Mouse (Mus musculus): ENCODE results near the gene E130218I03Rik. TPM values are rescaled to one million over a fixed set of nuclear protein-coding genes. Genes with fewer than 3 reads are reported as not detected.
A peak's percentile ranks its signal among the peaks of the same experiment; 100 is the strongest.

Gene E130218I03Rik
- polyA plus RNA-seq, 1 experiment from 2014 or later, result 0.21 TPM

DNA sequence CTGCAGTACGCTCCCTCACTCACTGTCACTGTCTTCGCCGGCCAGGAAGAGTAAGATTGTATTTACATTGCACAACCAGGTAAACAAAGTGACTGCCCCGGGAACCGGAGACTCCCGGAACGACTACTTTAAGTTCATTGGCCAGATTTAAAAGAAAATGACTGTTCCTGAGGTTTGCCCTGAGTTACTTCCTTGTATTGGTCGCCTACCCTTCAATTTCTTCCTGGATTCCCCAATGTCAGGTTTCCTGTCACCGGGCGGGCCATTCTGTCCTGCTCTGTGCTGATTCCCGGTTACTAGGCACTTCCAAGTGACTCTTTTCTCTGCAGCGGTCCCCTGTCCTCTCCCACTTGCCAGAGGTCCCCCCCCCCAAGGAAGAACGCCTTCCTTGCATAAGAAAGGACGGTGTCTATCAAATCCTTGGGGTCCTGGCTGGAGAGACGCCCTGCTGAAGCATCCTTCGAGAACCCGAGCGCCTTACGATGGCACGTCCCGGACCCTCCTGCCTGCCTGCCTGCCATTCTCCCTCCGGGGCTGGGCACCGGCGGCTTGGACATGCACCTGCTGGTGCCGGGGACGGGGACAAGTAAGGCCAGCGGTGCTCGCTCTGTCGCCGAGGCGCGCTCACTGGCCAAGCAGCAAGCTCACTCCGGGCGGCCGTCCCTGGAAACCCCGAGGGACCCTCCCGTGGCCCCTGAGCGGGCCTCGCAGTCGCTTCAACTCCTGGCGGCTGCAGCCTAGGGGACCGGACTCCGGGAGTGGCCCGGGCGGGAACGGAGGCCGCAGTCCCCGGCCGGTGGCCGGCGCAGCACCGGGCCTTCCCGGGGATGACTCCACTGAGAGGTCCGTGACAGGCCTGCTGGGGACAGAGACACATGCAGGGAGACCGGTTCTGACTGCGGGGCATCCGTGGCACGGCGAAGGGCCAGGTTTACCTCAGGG is 43.0 kb downstream of the E130218I03Rik start:
- H3K36me3 ChIP-seq (ENCODE audit: control insufficient read depth, insufficient read depth, low read length), result peaks cover 6% of the 10 kb centered on the region; the same call in 1 of the 2 replicates
- 0 out of 2 replicates have a peak, but pooled peaks cover 3% of the 10 kb centered on the region for H3K4me1 ChIP-seq (replicated peaks; ENCODE audit: control insufficient read depth, insufficient read depth)
- H3K27ac ChIP-seq (replicated peaks), result peak overlapping the region; percentile 89
- H3K4me2 ChIP-seq (replicated peaks; ENCODE audit: low read depth), result peak overlapping the region; percentile 96
- DNase-seq (ENCODE audit: low spot score) (peak; percentile 59), ATAC-seq (ENCODE audit: low FRiP score, low TSS enrichment) (peak; percentile 49)
- TF ChIP-seq CTCF (IDR thresholded peaks at IDR 0.05; ENCODE audit: low read depth) (no peak), EP300 (optimal IDR thresholded peaks at IDR 0.05) (no peak)
- H3K9me3 ChIP-seq (ENCODE audit: control insufficient read depth, low read length), result no peaks in the 10 kb centered on the region
- WGBS, result 1% methylated on average over 54 of the region's 59 CpGs
- H3K4me3 ChIP-seq (ENCODE audit: low read depth, low read length), result peak overlapping the region; percentile 95
- peak overlapping the region; percentile 94 for H3K9ac ChIP-seq (ENCODE audit: low read length)
- no peaks in the 10 kb centered on the region for H3K27me3 ChIP-seq (ENCODE audit: control insufficient read depth, insufficient read depth, low read length)

DNA sequence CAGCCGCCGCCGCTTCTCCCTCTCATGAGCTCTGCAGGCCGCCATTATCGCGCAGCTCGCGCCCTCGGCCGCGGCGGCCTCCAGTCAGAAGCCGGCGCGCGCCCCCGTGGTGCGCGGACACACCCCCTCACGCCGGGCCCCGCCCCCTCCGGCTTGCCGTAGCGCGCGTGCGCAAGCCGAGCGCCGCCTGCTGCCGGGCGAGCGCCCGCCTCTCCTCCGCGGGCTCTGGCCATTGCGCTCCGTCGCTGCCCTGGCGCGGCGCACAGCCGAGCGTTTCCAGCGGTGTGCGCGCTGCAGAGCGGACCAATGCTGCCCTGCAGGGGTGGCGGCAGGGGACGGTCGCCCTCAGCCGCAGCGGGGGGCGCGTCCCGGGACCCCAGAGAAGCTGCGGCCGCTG is 43.7 kb downstream of the E130218I03Rik start:
- no peaks in the 10 kb centered on the region for H3K9me3 ChIP-seq (ENCODE audit: control insufficient read depth, low read length)
- DNase-seq (ENCODE audit: low spot score) (peak; percentile 97), ATAC-seq (ENCODE audit: low FRiP score, low TSS enrichment) (peak; percentile 92)
- H3K4me1 ChIP-seq (replicated peaks; ENCODE audit: control insufficient read depth, insufficient read depth), result 0 out of 2 replicates have a peak, but pooled peaks cover 3% of the 10 kb centered on the region
- TF ChIP-seq CTCF (IDR thresholded peaks at IDR 0.05; ENCODE audit: low read depth) (peak; percentile 56; the same call in 1 of the 2 replicates), EP300 (optimal IDR thresholded peaks at IDR 0.05) (no peak)
- WGBS, result under 1% methylated on average over 53 of the region's 59 CpGs
- peaks cover under 1% of the 10 kb centered on the region; the same call in 1 of the 2 replicates for H3K36me3 ChIP-seq (ENCODE audit: control insufficient read depth, insufficient read depth, low read length)
- H3K27ac ChIP-seq (replicated peaks), result peak overlapping the region; percentile 99
- peak overlapping the region; percentile 96 for H3K4me2 ChIP-seq (replicated peaks; ENCODE audit: low read depth)
- H3K27me3 ChIP-seq (ENCODE audit: control insufficient read depth, insufficient read depth, low read length), result no peaks in the 10 kb centered on the region
- peak overlapping the region; percentile 95 for H3K4me3 ChIP-seq (ENCODE audit: low read depth, low read length)
- H3K9ac ChIP-seq (ENCODE audit: low read length), result peak overlapping the region; percentile 97

DNA sequence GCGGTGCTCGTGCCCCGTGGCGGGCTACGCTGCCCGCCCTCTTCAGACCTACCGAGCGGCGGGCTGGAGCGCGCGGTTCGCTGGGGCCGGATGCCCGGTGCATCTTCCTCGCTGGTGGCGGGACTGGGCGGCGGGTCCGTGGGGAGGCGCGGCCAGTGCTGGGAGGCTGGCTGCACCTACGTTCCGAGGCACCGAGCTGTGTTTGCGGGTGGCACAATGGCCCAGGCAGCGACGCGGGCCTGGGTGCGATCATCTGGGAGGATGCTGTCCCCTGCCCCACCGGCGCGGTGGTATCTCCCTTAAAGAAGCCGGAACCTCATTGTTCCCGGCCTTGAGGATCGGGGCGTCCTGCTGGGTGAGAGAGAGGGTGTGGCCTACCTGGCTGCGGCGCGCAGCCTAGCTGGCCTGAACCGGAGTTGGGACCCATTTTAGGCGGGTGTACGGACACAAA is 44.1 kb downstream of the E130218I03Rik start, which contains the start of gene Pdik1l:
Pdik1l (minus strand) TSS at position 321 of the 451 bp plus-strand sequence.
- no peaks in the 10 kb centered on the region for H3K27me3 ChIP-seq (ENCODE audit: control insufficient read depth, insufficient read depth, low read length)
- H3K4me3 ChIP-seq (ENCODE audit: low read depth, low read length), result peak within 1 kb of the TSS; percentile 95
- peak within 1 kb of the TSS; percentile 96 for H3K4me2 ChIP-seq (replicated peaks; ENCODE audit: low read depth)
- peak; percentile 85 for DNase-seq (ENCODE audit: low spot score)
- H3K9me3 ChIP-seq (ENCODE audit: control insufficient read depth, low read length), result no peaks in the 10 kb centered on the region
- ATAC-seq (ENCODE audit: low FRiP score, low TSS enrichment), result peak; percentile 83
- peak within 1 kb of the TSS; percentile 99 for H3K27ac ChIP-seq (replicated peaks)
- TF ChIP-seq CTCF (IDR thresholded peaks at IDR 0.05; ENCODE audit: low read depth), result 0 out of 2 replicates have a peak, but pooled peaks have one; percentile 6
- no peak for TF ChIP-seq EP300 (optimal IDR thresholded peaks at IDR 0.05)
- under 1% methylated on average over 41 of the region's 43 CpGs for WGBS
- H3K9ac ChIP-seq (ENCODE audit: low read length), result peak within 1 kb of the TSS; percentile 97
- H3K36me3 ChIP-seq (ENCODE audit: control insufficient read depth, insufficient read depth, low read length), result no peaks in the 10 kb centered on the region
- 0 out of 2 replicates have a peak, but pooled peaks cover 3% of the 10 kb centered on the region for H3K4me1 ChIP-seq (replicated peaks; ENCODE audit: control insufficient read depth, insufficient read depth)

DNA sequence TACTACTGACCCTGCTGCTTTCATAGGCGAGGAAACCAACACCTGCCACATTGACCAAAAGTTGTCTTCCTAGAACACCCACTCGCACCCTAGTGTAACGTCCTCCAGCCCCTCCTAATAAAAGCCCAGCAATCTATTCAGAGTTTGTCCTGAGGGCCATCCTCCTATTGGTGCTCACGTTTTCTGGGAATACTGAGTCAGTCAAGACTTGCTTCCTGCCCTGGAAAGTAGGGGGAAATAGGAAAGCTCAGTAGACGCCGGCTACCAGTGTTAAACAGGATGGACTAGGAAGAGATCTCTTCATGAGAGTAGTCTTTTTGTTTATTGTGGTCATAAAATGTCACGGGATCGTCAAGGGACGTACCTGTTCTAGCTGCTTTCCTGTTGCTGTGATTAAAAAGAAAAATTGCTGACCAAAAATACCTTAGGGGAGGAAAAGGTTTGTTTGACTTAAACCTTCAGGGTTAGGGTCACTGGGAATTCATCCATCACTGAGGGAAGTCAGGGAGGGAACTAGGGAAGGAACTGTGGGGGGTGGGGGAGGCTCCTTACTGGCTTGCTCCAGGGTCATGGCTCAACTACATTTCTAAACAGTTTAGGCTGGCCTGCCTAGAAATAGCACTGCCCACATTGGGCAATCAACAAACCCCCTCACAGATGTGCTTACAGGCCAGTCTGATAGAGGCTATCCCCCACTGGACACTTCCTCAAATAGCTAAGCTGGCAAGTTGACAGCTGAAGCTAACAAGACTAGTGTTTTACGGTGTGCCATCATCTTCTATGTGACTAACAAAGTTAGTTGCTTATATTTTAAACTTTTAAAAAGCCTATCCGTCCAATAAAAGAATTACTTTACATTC is 45.2 kb downstream of the E130218I03Rik start:
- Histone ChIP-seq H3K4me1 (replicated peaks; ENCODE audit: control insufficient read depth, insufficient read depth) (0 out of 2 replicates have a peak, but pooled peaks cover 3% of the 10 kb centered on the region), H3K4me3 (ENCODE audit: low read depth, low read length) (peak overlapping the region; percentile 95; the same call in 1 of the 2 replicates), H3K27ac (replicated peaks) (no peak overlapping the region; the same call in 1 of the 2 replicates), H3K27me3 (ENCODE audit: control insufficient read depth, insufficient read depth, low read length) (no peaks in the 10 kb centered on the region), H3K36me3 (ENCODE audit: control insufficient read depth, insufficient read depth, low read length) (no peaks in the 10 kb centered on the region), H3K9me3 (ENCODE audit: control insufficient read depth, low read length) (no peaks in the 10 kb centered on the region), H3K9ac (ENCODE audit: low read length) (peak overlapping the region; percentile 97), H3K4me2 (replicated peaks; ENCODE audit: low read depth) (peak overlapping the region; percentile 82)
- DNase-seq (ENCODE audit: low spot score) (no peak), ATAC-seq (ENCODE audit: low FRiP score, low TSS enrichment) (no peak)
- 20% methylated on average over 11 of the region's 11 CpGs for WGBS
- TF ChIP-seq CTCF (IDR thresholded peaks at IDR 0.05; ENCODE audit: low read depth), result no peak
- no peak for TF ChIP-seq EP300 (optimal IDR thresholded peaks at IDR 0.05)

DNA sequence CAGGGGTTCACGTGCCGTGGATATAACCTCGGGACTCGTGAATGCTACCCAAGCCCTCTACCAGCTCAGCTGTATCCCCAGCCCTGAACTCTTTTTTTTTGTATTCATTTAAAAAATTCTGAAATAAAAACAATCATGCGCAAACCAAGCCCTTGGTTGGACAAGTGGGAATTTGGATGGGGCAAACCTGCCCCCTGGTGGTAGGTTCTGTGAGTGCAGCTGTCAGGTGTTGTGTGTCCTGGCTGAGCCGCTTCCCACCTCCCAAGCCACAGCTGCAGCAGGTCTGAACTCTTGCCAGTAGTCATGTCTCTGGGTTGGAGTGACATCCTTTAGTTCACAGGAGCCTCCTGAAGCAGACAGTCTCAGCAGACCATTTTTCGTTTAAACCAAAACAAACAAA is 48.6 kb downstream of the E130218I03Rik start:
- H3K36me3 ChIP-seq (ENCODE audit: control insufficient read depth, insufficient read depth, low read length), result no peaks in the 10 kb centered on the region
- no peak for ATAC-seq (ENCODE audit: low FRiP score, low TSS enrichment)
- TF ChIP-seq CTCF (IDR thresholded peaks at IDR 0.05; ENCODE audit: low read depth) (peak; percentile 95), EP300 (optimal IDR thresholded peaks at IDR 0.05) (no peak)
- peak; percentile 88 for DNase-seq (ENCODE audit: low spot score)
- H3K4me3 ChIP-seq (ENCODE audit: low read depth, low read length), result no peak overlapping the region
- no peak overlapping the region for H3K9ac ChIP-seq (ENCODE audit: low read length)
- H3K27me3 ChIP-seq (ENCODE audit: control insufficient read depth, insufficient read depth, low read length), result no peaks in the 10 kb centered on the region
- 14% methylated on average over 7 of the region's 7 CpGs for WGBS
- H3K4me1 ChIP-seq (replicated peaks; ENCODE audit: control insufficient read depth, insufficient read depth), result 0 out of 2 replicates have a peak, but pooled peaks cover 3% of the 10 kb centered on the region
- H3K27ac ChIP-seq (replicated peaks), result no peak overlapping the region
- H3K9me3 ChIP-seq (ENCODE audit: control insufficient read depth, low read length), result no peaks in the 10 kb centered on the region
- H3K4me2 ChIP-seq (replicated peaks; ENCODE audit: low read depth), result no peak overlapping the region

Data from stomach, postnatal 0 days (tissue).